Mouse (Mus musculus) myocyte (in vitro differentiated cells): ENCODE results near the gene Dennd1a.

Experiments
- CEBPB ChIP-seq: IDR thresholded peaks from 2 replicates; pipeline ENCODE4 v1.6.1; 2011; ENCODE audit warnings: mild to moderate bottlenecking, moderate library complexity; ENCODE audit not compliant: poor library complexity, insufficient read depth, severe bottlenecking
- E2F4 ChIP-seq: IDR thresholded peaks from one replicate; pipeline ENCODE4 v1.6.1; 2011; ENCODE audit warnings: mild to moderate bottlenecking, control low read depth, moderate library complexity; ENCODE audit not compliant: insufficient read depth
- MAX ChIP-seq: IDR thresholded peaks from one replicate; pipeline ENCODE4 v1.6.1; 2011; ENCODE audit warnings: low read depth, mild to moderate bottlenecking, control low read depth
- MYOD1 ChIP-seq, 3 experiments: IDR thresholded peaks; one replicate each; pipeline ENCODE4 v1.6.1; 2011; ENCODE audit warnings: control low read depth in 2 of 3, low read depth in 2 of 3, mild to moderate bottlenecking in 2 of 3, moderate library complexity in 1 of 3; ENCODE audit not compliant: insufficient read length in 2 of 3, control insufficient read depth in 1 of 3
- MYOG ChIP-seq, 3 experiments: IDR thresholded peaks; one replicate each; pipeline ENCODE4 v1.6.1; 2011; ENCODE audit warnings: control low read depth in 2 of 3, low read depth in 2 of 3, mild to moderate bottlenecking in 2 of 3; ENCODE audit not compliant: insufficient read length in 2 of 3, control insufficient read depth in 1 of 3, insufficient read depth in 1 of 3
- POLR2A ChIP-seq: IDR thresholded peaks from one replicate; pipeline ENCODE4 v1.6.1; 2011; ENCODE audit warnings: low read depth, mild to moderate bottlenecking, control low read depth, moderate library complexity; ENCODE audit not compliant: insufficient read length
- POLR2AphosphoS2 ChIP-seq: IDR thresholded peaks from one replicate; pipeline ENCODE4 v1.6.1; 2011; ENCODE audit warnings: low read depth, control low read depth; ENCODE audit not compliant: insufficient read length
- REST ChIP-seq: IDR thresholded peaks from one replicate; pipeline ENCODE4 v1.6.1; 2011; ENCODE audit warnings: mild to moderate bottlenecking, control low read depth, moderate library complexity; ENCODE audit not compliant: insufficient read depth, insufficient read length
- SRF ChIP-seq: IDR thresholded peaks from one replicate; pipeline ENCODE4 v1.6.1; 2011; ENCODE audit warnings: low read depth; ENCODE audit not compliant: control insufficient read depth, insufficient read length
- TCF12 ChIP-seq: IDR thresholded peaks from one replicate; pipeline ENCODE4 v1.6.1; 2011; ENCODE audit warnings: mild to moderate bottlenecking, control low read depth; ENCODE audit not compliant: poor library complexity, insufficient read depth, severe bottlenecking
- TCF3 ChIP-seq: IDR thresholded peaks from one replicate; pipeline ENCODE4 v1.6.1; 2011; ENCODE audit warnings: low read depth, control low read depth; ENCODE audit not compliant: insufficient read length
- USF1 ChIP-seq: IDR thresholded peaks from one replicate; pipeline ENCODE4 v1.6.1; 2011; ENCODE audit warnings: low read depth, mild to moderate bottlenecking, control low read depth, moderate library complexity

DNA sequence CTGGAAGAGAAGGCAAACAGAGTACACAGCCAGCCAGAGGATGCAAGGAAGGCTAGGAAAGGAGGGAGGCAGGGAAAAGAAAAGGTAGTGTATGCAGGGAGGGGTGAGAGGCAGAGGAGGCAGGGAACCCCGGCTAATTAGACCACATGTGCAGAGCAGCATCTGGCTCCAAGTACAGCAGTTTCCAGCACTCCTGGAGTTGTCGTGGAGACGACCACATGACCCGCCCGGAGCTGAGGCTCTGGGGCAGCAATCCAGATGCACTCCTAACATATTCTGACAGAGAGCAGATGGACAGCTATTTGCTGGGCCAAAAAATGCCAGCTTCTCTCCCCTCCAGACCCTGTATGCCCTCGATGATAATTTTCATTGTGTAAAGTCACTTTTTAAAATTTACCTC, 417.6 kb downstream of the Dennd1a start:
- no peak for TF ChIP-seq POLR2A
- TF ChIP-seq MAX: no peak
- TF ChIP-seq E2F4: no peak
- TF ChIP-seq POLR2AphosphoS2: no peak
- no peak for TF ChIP-seq SRF
- TF ChIP-seq TCF12: no peak
- no peak for TF ChIP-seq MYOG (IDR thresholded peaks at IDR 0.05; ENCODE audit: control insufficient read depth in 1 of 3, insufficient read depth in 1 of 3, insufficient read length in 2 of 3, low read depth in 2 of 3)
- no peak for TF ChIP-seq TCF3
- TF ChIP-seq CEBPB: no peak
- TF ChIP-seq USF1: no peak
- no peak for TF ChIP-seq REST
- TF ChIP-seq MYOD1 (IDR thresholded peaks at IDR 0.05; ENCODE audit: control insufficient read depth in 1 of 3, insufficient read length in 2 of 3, low read depth in 2 of 3): no peak
